Mouse (Mus musculus): Measurements from ENCODE around the gene Tmem131. TPM values are rescaled to one million over a fixed set of nuclear protein-coding genes. Genes with fewer than 3 reads are reported as not detected.

Gene Tmem131
- polyA plus RNA-seq, 1 experiment from 2014 or later = 6.0 TPM

DNA sequence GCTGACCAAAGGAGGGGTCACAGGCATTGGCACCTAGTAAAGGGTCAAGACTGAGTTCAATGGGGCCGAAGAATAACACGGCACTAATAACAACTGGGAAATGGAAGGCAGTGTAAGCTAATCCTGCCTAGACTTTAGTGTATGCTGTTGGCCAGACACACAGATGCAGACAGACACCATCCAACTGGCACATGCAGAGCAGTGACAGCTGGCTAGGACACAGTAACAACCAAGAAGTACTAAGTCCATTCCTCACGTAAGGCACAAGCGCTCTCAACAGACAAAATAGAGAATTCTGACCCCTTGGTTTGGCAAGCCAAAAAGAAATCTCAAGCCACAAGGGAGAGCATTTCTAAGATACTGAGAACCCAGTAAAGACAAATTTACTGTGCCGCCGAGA is 8.7 kb downstream of the Tmem131 start:
- Histone ChIP-seq H3K4me1 (ENCODE audit: insufficient read depth, low read depth, low read length) (peaks cover 5% of the 10 kb centered on the region), H3K27me3 (replicated peaks; ENCODE audit: insufficient read depth, low read length) (no peaks in the 10 kb centered on the region), H3K27ac (ENCODE audit: low read length) (no peak overlapping the region), H3K4me2 (replicated peaks; ENCODE audit: low read depth, low read length) (no peak overlapping the region), H3K36me3 (ENCODE audit: insufficient read depth, low read length) (no peaks in the 10 kb centered on the region), H3K4me3 (ENCODE audit: low read depth, low read length) (no peak overlapping the region), H3K9me3 (ENCODE audit: low read length) (no peaks in the 10 kb centered on the region), H3K9ac (replicated peaks; ENCODE audit: low read depth) (no peak overlapping the region)
- DNase-seq (ENCODE audit: low spot score) (no peak), ATAC-seq (no peak)
- TF ChIP-seq CTCF (IDR thresholded peaks at IDR 0.05) (no peak), EP300 (IDR thresholded peaks at IDR 0.05) (no peak)
- 53% methylated on average over 6 of the region's 6 CpGs for WGBS

DNA sequence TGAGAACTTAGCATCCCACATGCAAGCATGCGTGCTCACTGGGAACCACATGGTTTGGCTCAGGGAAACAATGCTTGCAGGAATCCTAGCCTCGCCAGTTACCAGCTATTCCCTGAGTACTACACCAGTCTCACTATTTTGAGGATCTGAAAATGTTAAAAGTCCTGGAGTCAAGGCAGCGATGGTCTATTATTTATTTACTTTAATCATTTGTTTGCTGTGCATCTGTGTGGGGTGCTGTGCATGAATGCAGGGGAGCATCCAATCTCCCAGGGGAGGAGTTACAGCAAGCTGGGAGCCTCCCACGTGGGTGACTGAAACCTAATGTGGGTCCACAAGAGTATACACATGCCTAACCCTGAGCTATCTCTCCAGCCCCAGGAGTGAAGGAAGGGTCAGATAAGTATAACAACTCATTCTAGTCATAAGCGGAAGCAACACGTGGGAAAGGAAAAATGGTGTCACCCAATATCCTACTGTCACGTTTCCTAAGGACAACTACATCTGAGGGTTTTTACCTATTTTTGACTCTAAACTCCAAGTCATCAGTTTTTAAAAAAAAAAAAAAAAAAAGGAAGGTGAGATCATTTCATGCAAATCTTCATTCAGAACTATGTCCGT is 9.4 kb downstream of the Tmem131 start:
- H3K4me2 ChIP-seq (replicated peaks; ENCODE audit: low read depth, low read length) = no peak overlapping the region

DNA sequence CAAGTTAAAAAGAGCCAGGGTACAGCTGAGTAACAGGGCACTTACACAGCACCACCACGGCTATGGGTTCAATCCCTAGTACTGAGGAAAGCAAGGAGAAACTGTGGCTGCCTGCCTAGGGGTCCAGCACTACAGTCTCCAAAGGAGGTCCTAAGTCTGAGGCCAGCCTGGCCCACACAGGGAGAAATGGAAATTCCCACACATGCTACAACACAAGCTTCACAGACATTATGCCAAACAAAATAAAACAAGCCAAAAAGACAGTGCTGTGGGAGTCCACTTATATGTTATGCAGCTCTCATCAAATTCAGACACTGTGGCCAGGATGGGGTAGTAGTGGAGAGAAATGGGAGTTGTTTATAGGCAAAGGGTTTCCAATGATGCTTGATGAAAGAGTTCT is 11.2 kb downstream of the Tmem131 start:
- no peak for TF ChIP-seq CTCF (IDR thresholded peaks at IDR 0.05)
- TF ChIP-seq EP300 (IDR thresholded peaks at IDR 0.05) = no peak
- H3K27ac ChIP-seq (ENCODE audit: low read length) = no peak overlapping the region
- no peak overlapping the region for H3K4me3 ChIP-seq (ENCODE audit: low read depth, low read length)
- no peak overlapping the region for H3K4me2 ChIP-seq (replicated peaks; ENCODE audit: low read depth, low read length)
- DNase-seq (ENCODE audit: low spot score) (no peak), ATAC-seq (no peak)
- H3K9me3 ChIP-seq (ENCODE audit: low read length) = no peaks in the 10 kb centered on the region
- 87% methylated on average over 1 of the region's 1 CpGs for WGBS
- no peaks in the 10 kb centered on the region for H3K36me3 ChIP-seq (ENCODE audit: insufficient read depth, low read length)
- H3K4me1 ChIP-seq (ENCODE audit: insufficient read depth, low read depth, low read length) = no peaks in the 10 kb centered on the region
- H3K27me3 ChIP-seq (replicated peaks; ENCODE audit: insufficient read depth, low read length) = no peaks in the 10 kb centered on the region
- no peak overlapping the region for H3K9ac ChIP-seq (replicated peaks; ENCODE audit: low read depth)

More for the DNA sequence above, 9.4 kb downstream of the Tmem131 start:
- H3K4me1 ChIP-seq (ENCODE audit: insufficient read depth, low read depth, low read length) = peaks cover 5% of the 10 kb centered on the region
- TF ChIP-seq CTCF (IDR thresholded peaks at IDR 0.05) (no peak), EP300 (IDR thresholded peaks at IDR 0.05) (no peak)
- no peaks in the 10 kb centered on the region for H3K9me3 ChIP-seq (ENCODE audit: low read length)
- no peak for DNase-seq (ENCODE audit: low spot score)
- ATAC-seq = no peak
- no peaks in the 10 kb centered on the region for H3K27me3 ChIP-seq (replicated peaks; ENCODE audit: insufficient read depth, low read length)
- 68% methylated on average over 8 of the region's 8 CpGs for WGBS
- no peak overlapping the region for H3K4me3 ChIP-seq (ENCODE audit: low read depth, low read length)
- no peaks in the 10 kb centered on the region for H3K36me3 ChIP-seq (ENCODE audit: insufficient read depth, low read length)
- H3K9ac ChIP-seq (replicated peaks; ENCODE audit: low read depth) = no peak overlapping the region
- H3K27ac ChIP-seq (ENCODE audit: low read length) = no peak overlapping the region

DNA sequence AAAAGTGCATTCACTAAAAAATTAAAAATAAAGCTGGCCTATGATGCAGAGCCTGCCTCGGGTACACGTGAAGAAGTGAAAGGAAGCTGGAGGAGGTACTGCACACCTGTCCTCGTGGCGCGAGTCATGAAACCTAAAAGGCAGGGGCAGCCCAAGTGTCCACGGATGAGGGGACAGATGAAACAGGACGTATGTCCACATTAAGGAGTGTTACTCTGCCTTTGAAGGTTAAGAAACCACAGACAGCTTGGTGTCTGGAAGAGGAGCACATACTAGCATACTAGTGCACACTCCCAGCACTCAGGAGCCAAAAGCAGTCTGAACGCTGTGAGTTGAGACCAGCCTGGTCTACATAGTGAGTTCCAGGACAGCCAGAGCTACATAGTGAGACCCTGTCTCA is 12.6 kb downstream of the Tmem131 start:
- Histone ChIP-seq H3K4me2 (replicated peaks; ENCODE audit: low read depth, low read length) (no peak overlapping the region), H3K27ac (ENCODE audit: low read length) (no peak overlapping the region), H3K9me3 (ENCODE audit: low read length) (no peaks in the 10 kb centered on the region), H3K4me3 (ENCODE audit: low read depth, low read length) (no peak overlapping the region), H3K9ac (replicated peaks; ENCODE audit: low read depth) (no peak overlapping the region), H3K36me3 (ENCODE audit: insufficient read depth, low read length) (no peaks in the 10 kb centered on the region), H3K4me1 (ENCODE audit: insufficient read depth, low read depth, low read length) (no peaks in the 10 kb centered on the region), H3K27me3 (replicated peaks; ENCODE audit: insufficient read depth, low read length) (no peaks in the 10 kb centered on the region)
- DNase-seq (ENCODE audit: low spot score) = no peak
- ATAC-seq = no peak
- TF ChIP-seq CTCF (IDR thresholded peaks at IDR 0.05) (no peak), EP300 (IDR thresholded peaks at IDR 0.05) (no peak)
- WGBS = 83% methylated on average over 8 of the region's 8 CpGs

DNA sequence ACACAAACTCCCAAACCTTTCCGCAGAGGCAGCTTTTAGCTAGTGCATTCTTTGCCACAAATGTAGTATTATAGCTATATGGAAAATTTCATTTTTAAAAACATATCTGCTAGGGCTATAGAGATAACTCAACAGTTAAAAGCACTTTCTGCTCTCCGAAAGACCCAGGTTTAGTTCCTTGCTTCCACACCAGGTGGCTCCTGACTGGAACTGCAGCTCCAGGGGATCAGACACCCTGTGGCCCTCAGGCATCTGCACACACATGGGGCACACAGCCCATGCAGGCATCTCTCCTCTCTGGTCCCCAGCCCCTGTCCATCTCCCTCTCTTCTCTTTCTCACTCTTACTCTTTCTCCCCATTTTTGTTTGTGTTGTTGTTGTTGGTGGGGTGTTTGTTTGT is 13.5 kb downstream of the Tmem131 start:
- Histone ChIP-seq H3K27me3 (replicated peaks; ENCODE audit: insufficient read depth, low read length) (no peaks in the 10 kb centered on the region), H3K36me3 (ENCODE audit: insufficient read depth, low read length) (no peaks in the 10 kb centered on the region), H3K27ac (ENCODE audit: low read length) (no peak overlapping the region), H3K4me2 (replicated peaks; ENCODE audit: low read depth, low read length) (no peak overlapping the region), H3K9ac (replicated peaks; ENCODE audit: low read depth) (no peak overlapping the region), H3K4me3 (ENCODE audit: low read depth, low read length) (no peak overlapping the region), H3K4me1 (ENCODE audit: insufficient read depth, low read depth, low read length) (no peaks in the 10 kb centered on the region; the same call in 1 of the 2 replicates), H3K9me3 (ENCODE audit: low read length) (no peaks in the 10 kb centered on the region)
- ATAC-seq (no peak), DNase-seq (ENCODE audit: low spot score) (no peak)
- 85% methylated on average over 2 of the region's 2 CpGs for WGBS
- TF ChIP-seq CTCF (IDR thresholded peaks at IDR 0.05) (peak; percentile 41), EP300 (IDR thresholded peaks at IDR 0.05) (no peak)

DNA sequence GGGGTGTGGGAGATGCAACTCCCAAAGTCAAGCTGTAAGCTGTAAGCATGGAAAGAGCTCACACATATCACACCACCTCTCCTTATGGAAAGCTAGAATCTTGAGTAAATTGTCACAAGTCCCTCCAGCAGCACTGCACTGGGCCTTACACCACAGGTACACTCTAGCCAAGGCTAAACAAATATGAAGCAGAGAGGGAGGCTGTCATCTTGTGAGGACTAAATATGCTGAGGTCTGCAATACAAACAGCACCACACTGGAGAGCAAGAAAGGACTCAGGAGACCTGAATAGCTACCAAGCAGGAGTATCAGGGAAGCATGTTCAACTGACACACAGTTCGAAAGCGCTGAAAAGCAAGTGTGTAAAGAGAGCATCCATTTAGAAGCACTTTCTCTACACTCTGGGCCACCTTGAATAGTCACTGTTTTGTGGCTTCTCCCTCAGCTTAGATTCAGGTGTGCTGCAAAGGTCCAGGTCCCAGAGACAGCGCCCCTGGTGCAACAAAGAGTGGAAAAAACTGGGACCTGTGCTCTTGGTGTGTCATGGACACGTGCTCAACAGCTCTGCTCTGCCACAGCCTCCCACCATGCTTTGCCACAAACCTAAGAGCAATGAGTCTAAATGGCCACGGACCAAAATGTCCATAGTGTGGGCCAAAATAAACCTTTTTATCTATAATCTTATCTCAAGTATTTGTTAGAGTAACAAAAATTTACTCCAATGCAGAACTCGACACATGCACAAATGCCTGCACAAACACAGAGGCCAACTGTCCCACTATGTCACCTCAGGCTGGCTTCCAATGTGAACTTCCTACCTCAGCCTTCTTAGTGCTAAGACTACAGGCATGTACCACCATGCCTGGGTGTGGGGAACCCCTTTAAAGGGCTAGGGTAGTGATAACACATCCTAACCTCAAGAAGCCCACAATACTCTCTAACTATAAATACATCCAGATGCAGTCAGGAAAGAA is 14.8 kb downstream of the Tmem131 start:
- TF ChIP-seq CTCF (IDR thresholded peaks at IDR 0.05) (no peak), EP300 (IDR thresholded peaks at IDR 0.05) (no peak)
- Histone ChIP-seq H3K4me1 (ENCODE audit: insufficient read depth, low read depth, low read length) (no peaks in the 10 kb centered on the region; the same call in 1 of the 2 replicates), H3K27ac (ENCODE audit: low read length) (no peak overlapping the region), H3K9me3 (ENCODE audit: low read length) (no peaks in the 10 kb centered on the region), H3K4me3 (ENCODE audit: low read depth, low read length) (no peak overlapping the region), H3K4me2 (replicated peaks; ENCODE audit: low read depth, low read length) (no peak overlapping the region), H3K27me3 (replicated peaks; ENCODE audit: insufficient read depth, low read length) (no peaks in the 10 kb centered on the region), H3K36me3 (ENCODE audit: insufficient read depth, low read length) (no peaks in the 10 kb centered on the region), H3K9ac (replicated peaks; ENCODE audit: low read depth) (no peak overlapping the region)
- 58% methylated on average over 6 of the region's 6 CpGs for WGBS
- ATAC-seq = peak; percentile 32
- no peak for DNase-seq (ENCODE audit: low spot score)

Measured in lung, postnatal 0 days (tissue).